Mouse (Mus musculus): ENCODE measurements around the gene Uhrf1bp1l.

- TF ChIP-seq CTCF (IDR thresholded peaks at IDR 0.05; ENCODE audit: borderline replicate concordance, insufficient read depth, low read depth, low read length) (no peak), POLR2A (IDR thresholded peaks at IDR 0.05; ENCODE audit: borderline replicate concordance, insufficient read depth, low read length) (no peak)
Observed at GRCm38 (mm10) chr10:89751069-89751468, 6.3 kb downstream of the Uhrf1bp1l start.

Measured in cerebellum, adult 2 months (tissue).